Mouse (Mus musculus): ENCODE data around the gene Wbp2. TPM values are rescaled to one million over a fixed set of nuclear protein-coding genes. Genes with fewer than 3 reads are reported as not detected.

Gene Wbp2
- polyA plus RNA-seq, 1 experiment from 2014 or later = 201 TPM

DNA sequence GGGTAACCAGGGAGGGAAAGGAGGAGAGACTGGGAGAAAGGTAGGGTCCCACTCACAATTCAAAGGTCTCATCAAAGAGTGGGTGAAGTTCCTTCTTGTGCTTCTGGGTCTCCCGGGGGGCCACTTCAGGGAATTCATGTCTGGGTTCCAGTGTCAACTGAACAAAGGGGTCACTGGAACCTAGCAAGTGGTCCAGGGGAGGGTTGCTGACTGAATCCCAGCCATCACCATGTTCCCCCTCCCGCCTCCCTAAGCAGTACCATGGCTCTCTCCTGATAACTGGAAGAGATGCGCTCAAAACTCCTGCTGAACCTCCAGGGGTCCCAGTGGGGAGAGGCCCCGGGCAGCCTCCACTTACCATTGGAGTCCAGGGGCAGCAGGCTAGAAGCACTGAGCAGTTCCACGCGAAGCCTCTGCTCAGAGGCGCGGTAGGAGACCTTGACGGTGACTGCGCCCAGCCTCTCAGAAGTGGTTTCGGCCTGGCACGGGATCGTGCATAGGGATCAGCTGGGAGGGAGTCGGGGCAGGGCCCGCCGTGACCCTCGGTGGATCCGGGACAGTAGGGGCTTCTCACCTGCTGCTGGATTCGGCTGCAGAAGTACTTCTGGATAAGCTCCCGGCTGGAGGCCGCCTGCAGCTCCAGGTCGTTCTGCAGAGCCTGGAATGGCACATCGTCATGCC, 22.5 kb downstream of the Wbp2 start:
- no peak for TF ChIP-seq CTCF (IDR thresholded peaks at IDR 0.05; ENCODE audit: low read depth)
- H3K27ac ChIP-seq (ENCODE audit: low read depth, low read length) = no peak overlapping the region
- H3K27me3 ChIP-seq (replicated peaks; ENCODE audit: control insufficient read depth, insufficient read depth, low read length) = no peaks in the 10 kb centered on the region
- no peak overlapping the region for H3K4me3 ChIP-seq (ENCODE audit: low read depth, low read length)
- H3K9me3 ChIP-seq (ENCODE audit: control insufficient read depth) = no peaks in the 10 kb centered on the region
- no peak overlapping the region for H3K9ac ChIP-seq (ENCODE audit: low read depth, low read length)
- H3K36me3 ChIP-seq (ENCODE audit: control insufficient read depth, insufficient read depth) = peaks cover 13% of the 10 kb centered on the region
- 0 out of 2 replicates have a peak, but pooled peaks cover 4% of the 10 kb centered on the region for H3K4me1 ChIP-seq (replicated peaks; ENCODE audit: control insufficient read depth, insufficient read depth, low read length)
- WGBS = 65% methylated on average over 23 of the region's 23 CpGs
- no peak for ATAC-seq
- no peak overlapping the region for H3K4me2 ChIP-seq (replicated peaks; ENCODE audit: low read depth)

DNA sequence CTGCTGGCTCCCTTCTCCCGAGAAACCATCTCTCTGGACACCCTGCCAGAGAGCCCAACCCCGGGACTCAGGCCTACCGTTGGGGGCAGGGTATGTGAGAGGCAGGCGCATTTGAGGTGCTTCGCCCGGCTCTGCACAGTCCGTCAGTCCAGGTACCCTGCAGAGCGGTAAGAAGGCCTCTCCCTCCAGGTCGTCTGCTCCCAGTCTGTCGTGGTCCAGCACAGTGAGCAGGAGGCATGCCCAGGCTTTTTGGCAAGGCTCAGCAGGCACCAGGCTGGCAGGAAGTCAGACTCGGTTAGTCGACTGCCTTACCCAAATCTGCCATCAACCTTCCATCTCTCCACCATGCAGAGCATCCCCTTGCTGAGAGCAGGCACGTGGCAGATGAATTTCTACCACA, 23.2 kb downstream of the Wbp2 start:
- Histone ChIP-seq H3K36me3 (ENCODE audit: control insufficient read depth, insufficient read depth) (peaks cover 20% of the 10 kb centered on the region), H3K9ac (ENCODE audit: low read depth, low read length) (no peak overlapping the region), H3K4me3 (ENCODE audit: low read depth, low read length) (no peak overlapping the region), H3K27me3 (replicated peaks; ENCODE audit: control insufficient read depth, insufficient read depth, low read length) (no peaks in the 10 kb centered on the region), H3K4me1 (replicated peaks; ENCODE audit: control insufficient read depth, insufficient read depth, low read length) (0 out of 2 replicates have a peak, but pooled peaks cover 4% of the 10 kb centered on the region), H3K4me2 (replicated peaks; ENCODE audit: low read depth) (no peak overlapping the region), H3K27ac (ENCODE audit: low read depth, low read length) (no peak overlapping the region), H3K9me3 (ENCODE audit: control insufficient read depth) (no peaks in the 10 kb centered on the region)
- TF ChIP-seq CTCF (IDR thresholded peaks at IDR 0.05; ENCODE audit: low read depth) = no peak
- whole genome bisulfite sequencing = 63% methylated on average over 13 of the region's 13 CpGs
- no peak for ATAC-seq

DNA sequence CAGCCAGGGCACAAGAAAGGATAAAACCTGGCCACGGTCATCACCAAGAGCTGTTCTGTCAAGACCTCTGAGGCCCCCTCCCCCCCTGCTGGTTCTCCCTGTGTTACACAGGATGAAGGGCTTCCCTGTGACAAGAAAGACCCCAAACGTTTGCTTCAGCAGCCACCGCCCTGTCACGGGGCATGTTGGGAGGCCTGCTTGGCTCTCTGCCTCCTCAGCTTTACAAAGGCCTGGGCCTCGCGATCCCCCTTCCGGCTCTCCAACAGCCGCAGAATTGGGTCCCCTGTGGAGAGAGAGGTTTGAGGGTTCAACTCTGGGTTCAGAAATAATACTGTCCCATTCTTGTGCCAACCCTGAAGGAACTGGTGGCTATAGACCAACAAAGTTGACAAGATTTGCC, 24.3 kb downstream of the Wbp2 start:
- ATAC-seq = no peak
- WGBS = 74% methylated on average over 8 of the region's 8 CpGs
- H3K4me3 ChIP-seq (ENCODE audit: low read depth, low read length) = no peak overlapping the region
- H3K27ac ChIP-seq (ENCODE audit: low read depth, low read length) = no peak overlapping the region
- 0 out of 2 replicates have a peak, but pooled peaks cover 4% of the 10 kb centered on the region for H3K4me1 ChIP-seq (replicated peaks; ENCODE audit: control insufficient read depth, insufficient read depth, low read length)
- no peak overlapping the region for H3K4me2 ChIP-seq (replicated peaks; ENCODE audit: low read depth)
- H3K27me3 ChIP-seq (replicated peaks; ENCODE audit: control insufficient read depth, insufficient read depth, low read length) = no peaks in the 10 kb centered on the region
- H3K36me3 ChIP-seq (ENCODE audit: control insufficient read depth, insufficient read depth) = peaks cover 31% of the 10 kb centered on the region
- no peak overlapping the region for H3K9ac ChIP-seq (ENCODE audit: low read depth, low read length)
- TF ChIP-seq CTCF (IDR thresholded peaks at IDR 0.05; ENCODE audit: low read depth) = no peak
- H3K9me3 ChIP-seq (ENCODE audit: control insufficient read depth) = no peaks in the 10 kb centered on the region

DNA sequence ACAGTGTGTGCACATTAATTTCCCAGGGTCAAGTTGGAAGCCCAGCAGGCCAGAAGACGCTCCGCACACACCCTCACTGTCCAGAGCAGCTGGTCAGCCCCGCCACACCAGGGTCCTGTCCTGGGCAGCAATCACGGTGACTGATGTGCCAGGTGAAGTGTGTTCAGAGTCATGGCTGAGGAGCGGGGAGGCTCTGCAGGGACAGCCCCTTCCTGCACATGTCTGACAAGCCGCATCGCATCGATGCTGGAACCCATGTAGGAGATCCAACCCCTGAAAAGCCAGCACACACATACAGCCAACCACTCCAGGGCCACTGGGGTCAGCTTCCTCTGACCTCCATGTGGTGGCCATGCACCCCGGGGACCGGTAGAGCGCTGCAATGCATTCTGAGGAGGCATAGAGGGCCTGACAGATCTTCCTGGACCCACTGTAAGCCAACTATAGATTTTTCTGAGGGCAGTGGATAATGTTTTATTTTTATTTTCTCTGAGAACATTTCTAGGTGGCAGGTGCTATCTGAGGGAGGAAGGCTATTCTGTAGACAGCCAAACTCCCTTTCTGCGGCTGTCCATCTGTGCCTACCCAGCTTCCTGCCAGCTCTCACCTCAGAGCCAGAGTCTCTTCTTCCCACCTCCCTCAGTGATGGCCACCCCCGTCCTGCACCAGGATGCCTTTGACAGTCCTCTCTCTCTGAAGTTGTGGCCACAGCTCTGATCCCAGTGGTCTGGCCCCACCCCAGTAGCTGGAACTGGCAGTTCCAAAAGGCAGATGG, 25.0 kb downstream of the Wbp2 start:
- Histone ChIP-seq H3K36me3 (ENCODE audit: control insufficient read depth, insufficient read depth) (peaks cover 38% of the 10 kb centered on the region), H3K9ac (ENCODE audit: low read depth, low read length) (no peak overlapping the region), H3K4me2 (replicated peaks; ENCODE audit: low read depth) (no peak overlapping the region), H3K27me3 (replicated peaks; ENCODE audit: control insufficient read depth, insufficient read depth, low read length) (no peaks in the 10 kb centered on the region), H3K4me1 (replicated peaks; ENCODE audit: control insufficient read depth, insufficient read depth, low read length) (0 out of 2 replicates have a peak, but pooled peaks cover 4% of the 10 kb centered on the region), H3K27ac (ENCODE audit: low read depth, low read length) (no peak overlapping the region), H3K9me3 (ENCODE audit: control insufficient read depth) (no peaks in the 10 kb centered on the region), H3K4me3 (ENCODE audit: low read depth, low read length) (no peak overlapping the region)
- ATAC-seq = no peak
- WGBS = 86% methylated on average over 13 of the region's 13 CpGs
- no peak for TF ChIP-seq CTCF (IDR thresholded peaks at IDR 0.05; ENCODE audit: low read depth)

DNA sequence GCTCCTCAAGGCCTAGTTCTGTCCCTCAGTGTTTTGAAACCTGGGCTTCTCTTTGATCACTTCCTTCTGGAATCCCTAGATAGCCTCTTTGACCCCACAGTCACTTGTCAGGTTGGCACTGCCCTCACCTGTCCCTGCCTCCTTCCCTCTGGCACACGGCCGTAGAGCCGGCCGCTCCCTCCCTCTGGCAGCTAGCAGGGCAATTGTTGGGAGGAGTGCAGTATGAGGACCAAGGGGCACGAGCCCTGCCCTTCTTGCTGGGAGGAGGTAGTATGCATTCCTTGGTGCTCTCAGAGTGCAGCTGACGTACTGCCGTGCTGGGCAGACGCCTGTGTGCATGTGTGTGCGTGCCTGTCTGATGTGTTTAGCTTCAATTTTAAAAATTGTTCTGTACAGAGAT, 26.2 kb downstream of the Wbp2 start:
- Histone ChIP-seq H3K27ac (ENCODE audit: low read depth, low read length) (no peak overlapping the region), H3K4me3 (ENCODE audit: low read depth, low read length) (no peak overlapping the region), H3K36me3 (ENCODE audit: control insufficient read depth, insufficient read depth) (peaks cover 49% of the 10 kb centered on the region), H3K4me2 (replicated peaks; ENCODE audit: low read depth) (no peak overlapping the region), H3K9me3 (ENCODE audit: control insufficient read depth) (no peaks in the 10 kb centered on the region), H3K9ac (ENCODE audit: low read depth, low read length) (no peak overlapping the region), H3K27me3 (replicated peaks; ENCODE audit: control insufficient read depth, insufficient read depth, low read length) (no peaks in the 10 kb centered on the region), H3K4me1 (replicated peaks; ENCODE audit: control insufficient read depth, insufficient read depth, low read length) (0 out of 2 replicates have a peak, but pooled peaks cover 4% of the 10 kb centered on the region)
- no peak for TF ChIP-seq CTCF (IDR thresholded peaks at IDR 0.05; ENCODE audit: low read depth)
- WGBS = 60% methylated on average over 9 of the region's 9 CpGs
- ATAC-seq = peak; percentile 45

DNA sequence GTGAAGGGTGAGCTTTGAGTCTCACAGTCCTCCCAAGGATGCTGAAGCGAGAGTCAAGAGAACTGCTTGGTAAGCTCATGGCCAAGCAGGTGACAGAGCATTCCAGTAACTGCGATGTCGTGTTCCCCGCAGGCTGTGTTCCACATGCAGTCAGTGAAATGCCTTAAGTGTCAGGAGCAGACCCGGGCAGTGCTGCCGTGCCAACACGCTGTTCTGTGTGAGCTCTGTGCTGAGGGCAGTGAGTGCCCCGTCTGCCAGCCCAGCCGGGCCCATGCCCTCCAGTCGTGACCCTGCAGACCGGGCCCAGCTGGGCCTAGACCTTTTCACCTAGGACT, 27.1 kb downstream of the Wbp2 start:
- Histone ChIP-seq H3K4me1 (replicated peaks; ENCODE audit: control insufficient read depth, insufficient read depth, low read length) (0 out of 2 replicates have a peak, but pooled peaks cover 4% of the 10 kb centered on the region), H3K36me3 (ENCODE audit: control insufficient read depth, insufficient read depth) (peaks cover 58% of the 10 kb centered on the region), H3K4me3 (ENCODE audit: low read depth, low read length) (no peak overlapping the region), H3K9ac (ENCODE audit: low read depth, low read length) (no peak overlapping the region), H3K27me3 (replicated peaks; ENCODE audit: control insufficient read depth, insufficient read depth, low read length) (no peaks in the 10 kb centered on the region), H3K9me3 (ENCODE audit: control insufficient read depth) (no peaks in the 10 kb centered on the region), H3K4me2 (replicated peaks; ENCODE audit: low read depth) (no peak overlapping the region), H3K27ac (ENCODE audit: low read depth, low read length) (no peak overlapping the region)
- no peak for TF ChIP-seq CTCF (IDR thresholded peaks at IDR 0.05; ENCODE audit: low read depth)
- no peak for ATAC-seq
- WGBS = 93% methylated on average over 11 of the region's 11 CpGs

Data from intestine, postnatal 0 days (tissue).